ENCODE assay signal across 10 mouse cellular contexts in genomic region chr19:12762212-12763130, GRCm38 (mm10). TPM values are rescaled to one million over a fixed set of nuclear protein-coding genes. Genes with fewer than 3 reads are reported as not detected.
A peak's percentile ranks its signal among the peaks of the same experiment; 100 is the strongest.
DNase-seq lines count a peak whose midpoint lies in the region; ATAC-seq and TF ChIP-seq lines count a peak whose summit lies in the region.
"Had no signal": no experiment of that assay in that cellular context is flagged by ENCODE, and none has a peak within 500 bp of the region (broad histone marks: within the 10 kb centered on the region; RNA-seq: fewer than 3 reads in every experiment).

No protein-coding gene starts in this region.

- H3K4me3 ChIP-seq in liver, embryonic 14.5 days (ENCODE audit: insufficient read depth in 1 of 2, low read depth in 2 of 2, low read length in 2 of 2): no peak overlapping the region
- H3K4me3 ChIP-seq in E14TG2a.4 (replicated peaks; ENCODE audit: low read length): no peak overlapping the region
- H3K4me3 ChIP-seq in intestine, embryonic 15.5 days (replicated peaks): no peak overlapping the region
- no peak overlapping the region for H3K4me3 ChIP-seq in stomach, postnatal 0 days (ENCODE audit: low read depth, low read length)
- H3K4me3 ChIP-seq: heart, embryonic 13.5 days had no signal

- peaks cover 24% of the 10 kb centered on the region for H3K36me3 ChIP-seq in liver, embryonic 14.5 days (replicated peaks; ENCODE audit: control insufficient read depth, insufficient read depth, low read depth)
- peaks cover 45% of the 10 kb centered on the region for H3K36me3 ChIP-seq in E14TG2a.4 (ENCODE audit: insufficient read depth, low read length)
- peaks cover 8% of the 10 kb centered on the region; the same call in 1 of the 2 replicates for H3K36me3 ChIP-seq in intestine, embryonic 15.5 days
- H3K36me3 ChIP-seq in stomach, postnatal 0 days (ENCODE audit: control insufficient read depth, insufficient read depth, low read length): peaks cover 5% of the 10 kb centered on the region; the same call in 1 of the 2 replicates

- H3K9me3 ChIP-seq in liver, embryonic 14.5 days (ENCODE audit: control insufficient read depth, low read length): no peaks in the 10 kb centered on the region
- H3K9me3 ChIP-seq in E14TG2a.4 (ENCODE audit: low read length): no peaks in the 10 kb centered on the region
- no peaks in the 10 kb centered on the region for H3K9me3 ChIP-seq in intestine, embryonic 15.5 days
- no peaks in the 10 kb centered on the region for H3K9me3 ChIP-seq in stomach, postnatal 0 days (ENCODE audit: control insufficient read depth, low read length)
- H3K9me3 ChIP-seq: heart, embryonic 13.5 days had no signal

- no peaks in the 10 kb centered on the region for H3K4me1 ChIP-seq in liver, embryonic 14.5 days (replicated peaks; ENCODE audit: control insufficient read depth in 2 of 2, insufficient read depth in 2 of 2, low read length in 1 of 2)
- H3K4me1 ChIP-seq in E14TG2a.4 (replicated peaks; ENCODE audit: low read depth, low read length): peaks cover 4% of the 10 kb centered on the region; the same call in 1 of the 2 replicates
- no peaks in the 10 kb centered on the region for H3K4me1 ChIP-seq in intestine, embryonic 15.5 days (replicated peaks)
- H3K4me1 ChIP-seq in stomach, postnatal 0 days (replicated peaks; ENCODE audit: control insufficient read depth, insufficient read depth): no peaks in the 10 kb centered on the region
- H3K4me1 ChIP-seq: heart, embryonic 13.5 days had no signal

- WGBS in liver, embryonic 14.5 days (ENCODE audit: insufficient replicate concordance): 39% methylated on average over 2 of the region's 2 CpGs
- 61% methylated on average over 2 of the region's 2 CpGs for WGBS in intestine, embryonic 15.5 days
- 64% methylated on average over 2 of the region's 2 CpGs for WGBS in stomach, postnatal 0 days

- intact Hi-C loops in heart, postnatal 14 days (cut with DNase I): no loop called here

- H3K4me2 ChIP-seq in liver, embryonic 14.5 days (ENCODE audit: low read depth): no peak overlapping the region
- no peak overlapping the region for H3K4me2 ChIP-seq in intestine, embryonic 15.5 days (replicated peaks)
- no peak overlapping the region for H3K4me2 ChIP-seq in stomach, postnatal 0 days (replicated peaks; ENCODE audit: low read depth)
- H3K4me2 ChIP-seq: heart, embryonic 13.5 days had no signal

- no peaks in the 10 kb centered on the region for H3K27me3 ChIP-seq in liver, embryonic 14.5 days (ENCODE audit: control insufficient read depth, insufficient read depth, low read length)
- no peaks in the 10 kb centered on the region for H3K27me3 ChIP-seq in E14TG2a.4 (ENCODE audit: insufficient read depth, low read length)
- no peaks in the 10 kb centered on the region for H3K27me3 ChIP-seq in intestine, embryonic 15.5 days (replicated peaks)
- H3K27me3 ChIP-seq in stomach, postnatal 0 days (ENCODE audit: control insufficient read depth, insufficient read depth, low read length): no peaks in the 10 kb centered on the region
- H3K27me3 ChIP-seq: heart, embryonic 13.5 days had no signal

- no peak for DNase-seq in liver, embryonic 14.5 days (ENCODE audit: low read depth in 3 of 3, low spot score in 3 of 3)
- DNase-seq in liver: no peak
- DNase-seq in stomach, postnatal 0 days (ENCODE audit: low spot score): no peak
- DNase-seq in ovary, postnatal 10 days (ENCODE audit: low spot score): no peak
- DNase-seq in heart, postnatal 14 days: no peak

- no peak overlapping the region for H3K27ac ChIP-seq in liver, embryonic 14.5 days
- no peak overlapping the region for H3K27ac ChIP-seq in intestine, embryonic 15.5 days
- no peak overlapping the region for H3K27ac ChIP-seq in stomach, postnatal 0 days (replicated peaks)
- H3K27ac ChIP-seq: heart, embryonic 13.5 days had no signal

- TF ChIP-seq CTCF in liver, embryonic 14.5 days (IDR thresholded peaks at IDR 0.05; ENCODE audit: low read depth): peak; percentile 55
- peak; percentile 37 for TF ChIP-seq CTCF in E14TG2a.4 (conservative IDR thresholded peaks at IDR 0.05; ENCODE audit: low read length)
- peak; percentile 56 for TF ChIP-seq CTCF in stomach, postnatal 0 days (IDR thresholded peaks at IDR 0.05; ENCODE audit: low read depth)

- TF ChIP-seq EP300 in liver, embryonic 14.5 days (IDR thresholded peaks at IDR 0.05; ENCODE audit: low read depth): no peak
- no peak for TF ChIP-seq EP300 in stomach, postnatal 0 days (optimal IDR thresholded peaks at IDR 0.05)

- H3K9ac ChIP-seq in liver, embryonic 14.5 days (replicated peaks): no peak overlapping the region
- H3K9ac ChIP-seq in intestine, embryonic 15.5 days: no peak overlapping the region
- no peak overlapping the region for H3K9ac ChIP-seq in stomach, postnatal 0 days (ENCODE audit: low read length)
- H3K9ac ChIP-seq: heart, embryonic 13.5 days had no signal

- ATAC-seq in liver, embryonic 14.5 days (ENCODE audit: insufficient read depth): no peak
- peak; percentile 59; the same call in 1 of the 2 replicates for ATAC-seq in intestine, embryonic 15.5 days
- no peak for ATAC-seq in stomach, postnatal 0 days (ENCODE audit: low FRiP score, low TSS enrichment)
- ATAC-seq: forebrain, embryonic 14.5 days; midbrain, embryonic 16.5 days had no signal

RNA-seq across cellular contexts. Expression of gene Cntf, which starts 3.0 kb away (rescaled TPM):
- 0.94 and 1.8 TPM in 2 replicates for polyA plus RNA-seq in liver, embryonic 14.5 days (2012; rRNA removed)
- 0.35 and 0.72 TPM in 2 replicates for polyA plus RNA-seq in liver, embryonic 14.5 days (2014; fragmentation: Nextera tagmentation; extraction: Ambion mirVana)
- polyA plus RNA-seq in intestine, embryonic 15.5 days (2015; fragmentation: Nextera tagmentation; extraction: Ambion mirVana): 0.82 and 1.4 TPM in 2 replicates
- 0.55 and 0.61 TPM in 2 replicates for polyA plus RNA-seq in stomach, postnatal 0 days (2015; fragmentation: Nextera tagmentation; extraction: Ambion mirVana)
- 1 to 10 TPM; 1.6 to 2.0 TPM for total RNA-seq in heart, postnatal 14 days (2021)

RNA-seq across cellular contexts. Expression of gene Zfp91, which starts 33.5 kb away (rescaled TPM):
- 9.7 and 13.5 TPM in 2 replicates for polyA plus RNA-seq in liver, embryonic 14.5 days (2012; rRNA removed)
- polyA plus RNA-seq in liver, embryonic 14.5 days (2014; fragmentation: Nextera tagmentation; extraction: Ambion mirVana): 4.8 and 5.2 TPM in 2 replicates
- polyA plus RNA-seq in intestine, embryonic 15.5 days (2015; fragmentation: Nextera tagmentation; extraction: Ambion mirVana): 14.0 and 15.4 TPM in 2 replicates
- polyA plus RNA-seq in stomach, postnatal 0 days (2015; fragmentation: Nextera tagmentation; extraction: Ambion mirVana): 8.6 and 8.9 TPM in 2 replicates
- total RNA-seq in heart, postnatal 14 days (2021): 10 to 100 TPM; 69.4 to 70.8 TPM

RNA-seq across cellular contexts. Expression of gene Lpxn, which starts 33.5 kb away (rescaled TPM):
- 1.3 and 1.5 TPM in 2 replicates for polyA plus RNA-seq in liver, embryonic 14.5 days (2012; rRNA removed)
- polyA plus RNA-seq in liver, embryonic 14.5 days (2014; fragmentation: Nextera tagmentation; extraction: Ambion mirVana): 2.2 and 2.7 TPM in 2 replicates
- 2.3 and 3.0 TPM in 2 replicates for polyA plus RNA-seq in intestine, embryonic 15.5 days (2015; fragmentation: Nextera tagmentation; extraction: Ambion mirVana)
- polyA plus RNA-seq in stomach, postnatal 0 days (2015; fragmentation: Nextera tagmentation; extraction: Ambion mirVana): 1.5 and 1.7 TPM in 2 replicates
- total RNA-seq in heart, postnatal 14 days (2021): 1 to 10 TPM; 1.1 to 1.3 TPM
